Mouse (Mus musculus) G1E (cell line): ENCODE data around the gene Galns. TPM values are rescaled to one million over a fixed set of nuclear protein-coding genes. Genes with fewer than 3 reads are reported as not detected.

Source experiments
- ATAC-seq: 2 replicates; pipeline ENCODE4 v1.8.0; 2016; ENCODE audit warnings: mild to moderate bottlenecking; ENCODE audit not compliant: insufficient number of reproducible peaks, poor library complexity, low FRiP score, severe bottlenecking; ENCODE audit errors: extremely low read depth
- DNase-seq: peaks from one replicate; pipeline ENCODE4 v3.0.0; 2012; ENCODE audit warnings: low spot score
- H3K27me3 ChIP-seq: 2 replicates; pipeline ENCODE4 v1.6.1; 2012; ENCODE audit warnings: mild to moderate bottlenecking, low read length, inconsistent platforms; ENCODE audit not compliant: insufficient read depth
- H3K36me3 ChIP-seq: replicated peaks from 2 replicates; pipeline ENCODE3; 2012; ENCODE audit warnings: mild to moderate bottlenecking, inconsistent platforms
- H3K4me1 ChIP-seq: 2 replicates; pipeline ENCODE4 v1.6.1; 2012; ENCODE audit warnings: low read depth, low read length, inconsistent platforms, mixed read lengths; ENCODE audit not compliant: insufficient read depth
- H3K4me3 ChIP-seq: 2 replicates; pipeline ENCODE4 v1.5.1; 2012; ENCODE audit warnings: low read depth, mild to moderate bottlenecking, inconsistent platforms, low read length, moderate library complexity, mixed read lengths
- H3K9me3 ChIP-seq: replicated peaks from 2 replicates; pipeline ENCODE4 v1.6.1; 2012; ENCODE audit warnings: inconsistent platforms
- CTCF ChIP-seq: IDR thresholded peaks from 2 replicates; pipeline ENCODE4 v1.5.1; 2012; ENCODE audit warnings: low read depth, low read length, inconsistent platforms, mixed read lengths
- GATA1 ChIP-seq: IDR thresholded peaks from 2 replicates; pipeline ENCODE4 v1.6.1; 2012; ENCODE audit warnings: borderline replicate concordance, low read length, inconsistent platforms, mixed read lengths
- GATA2 ChIP-seq: IDR thresholded peaks from 2 replicates; pipeline ENCODE4 v1.6.1; 2012; ENCODE audit warnings: low read depth, low read length, inconsistent platforms, borderline replicate concordance
- POLR2AphosphoS5 ChIP-seq: IDR thresholded peaks from 2 replicates; pipeline ENCODE4 v1.6.1; 2012; ENCODE audit warnings: low read depth, low read length, inconsistent platforms; ENCODE audit not compliant: insufficient replicate concordance
- TAL1 ChIP-seq: conservative IDR thresholded peaks from 2 replicates; pipeline ENCODE4 v1.6.1; 2012; ENCODE audit warnings: low read depth, low read length, inconsistent platforms, mixed read lengths
- polyA plus RNA-seq: library from polyadenylated mRNA; stranded (reverse); fragments of >175 nt; gene quantifications from 2 replicates; pipeline ENCODE4 v1.2.3, GENCODE M21; 2012
- total RNA-seq, 2 experiments: library from RNA; stranded (forward) in 1 of 2; stranded (reverse) in 1 of 2; fragments of 200-1000 nt in 1 of 2; fragments of >200 nt in 1 of 2; fragmentation: Nextera tagmentation in 1 of 2; gene quantifications; 2 replicates each; pipeline ENCODE4 v1.2.3; 2014 to 2017

Gene Galns
- total and polyA plus RNA-seq, 3 experiments = 3.0 to 7.9 (median 6.0) TPM

GRCm38 (mm10) chr8:122537812-122538211, 73.5 kb downstream of the Galns start:
- DNase-seq = peak; percentile 84
- ATAC-seq = peak; percentile 87
- peaks cover 84% of the 10 kb centered on the region for H3K4me1 ChIP-seq
- peak overlapping the region; percentile 61; the same call in 1 of the 2 replicates for H3K4me3 ChIP-seq
- no peak for TF ChIP-seq CTCF
- no peak for TF ChIP-seq POLR2AphosphoS5
- TF ChIP-seq TAL1 = peak; percentile 99
- H3K27me3 ChIP-seq = no peaks in the 10 kb centered on the region
- H3K36me3 ChIP-seq = peaks cover 71% of the 10 kb centered on the region
- H3K9me3 ChIP-seq = peaks cover 11% of the 10 kb centered on the region

DNA sequence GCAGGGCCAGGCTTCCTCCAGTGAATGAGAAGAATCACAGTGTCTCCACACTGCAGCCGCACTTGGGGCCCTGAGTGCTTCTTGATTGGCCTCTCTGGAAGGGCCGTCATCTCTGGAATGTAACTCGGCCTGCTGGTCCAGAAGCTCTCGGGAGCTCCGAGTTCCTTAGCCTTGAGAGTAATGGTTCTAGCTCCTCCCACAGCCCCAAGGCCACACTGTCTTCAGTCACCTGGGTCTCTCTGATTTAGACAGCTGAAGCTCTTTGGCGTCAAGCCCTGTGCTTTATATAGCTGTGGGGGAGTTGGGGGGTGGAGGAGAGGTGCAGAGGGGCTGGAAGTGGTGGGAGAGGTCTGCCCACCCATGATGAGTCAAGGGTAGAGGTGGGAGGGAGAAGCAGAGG, 74.2 kb downstream of the Galns start:
- H3K4me3 ChIP-seq = peak overlapping the region; percentile 61; the same call in 1 of the 2 replicates
- H3K36me3 ChIP-seq = peaks cover 71% of the 10 kb centered on the region
- ATAC-seq (no peak), DNase-seq (no peak)
- peaks cover 84% of the 10 kb centered on the region for H3K4me1 ChIP-seq
- TF ChIP-seq CTCF (no peak), GATA2 (no peak), TAL1 (no peak), POLR2AphosphoS5 (no peak), GATA1 (no peak)
- H3K27me3 ChIP-seq = no peaks in the 10 kb centered on the region
- H3K9me3 ChIP-seq = peaks cover 11% of the 10 kb centered on the region

GRCm38 (mm10) chr8:122531312-122531711, 80.0 kb downstream of the Galns start:
- no peak for TF ChIP-seq CTCF
- TF ChIP-seq POLR2AphosphoS5 = no peak
- TF ChIP-seq TAL1 = no peak
- no peak for TF ChIP-seq GATA2
- no peak for TF ChIP-seq GATA1
- Histone ChIP-seq H3K4me3 (no peak overlapping the region), H3K4me1 (peaks cover 79% of the 10 kb centered on the region), H3K27me3 (no peaks in the 10 kb centered on the region), H3K9me3 (peaks cover 3% of the 10 kb centered on the region; the same call in 1 of the 2 replicates), H3K36me3 (peaks cover 84% of the 10 kb centered on the region)
- no peak for DNase-seq
- no peak for ATAC-seq

DNA sequence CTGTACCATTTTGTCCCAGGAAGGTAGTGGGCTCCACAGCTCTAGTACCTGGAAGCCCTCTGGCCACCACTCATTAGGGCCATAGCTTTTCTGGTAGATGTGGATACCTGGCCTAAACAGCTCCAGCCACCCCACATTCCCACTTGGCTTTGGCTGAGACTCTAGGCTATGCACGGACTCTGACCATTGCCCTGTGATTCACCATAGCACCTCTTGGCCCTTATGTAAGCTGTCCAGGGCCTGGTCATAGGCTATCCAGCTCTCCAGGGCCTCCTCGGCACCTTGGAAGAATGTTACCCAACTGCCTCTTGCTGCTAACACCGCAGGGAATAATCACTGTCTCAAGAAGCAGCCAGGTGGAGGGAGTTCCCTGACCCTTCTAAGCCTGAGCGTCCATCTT, 82.1 kb downstream of the Galns start:
- no peak for DNase-seq
- no peak for TF ChIP-seq GATA2
- no peak for TF ChIP-seq POLR2AphosphoS5
- no peak for TF ChIP-seq GATA1
- no peak for TF ChIP-seq TAL1
- TF ChIP-seq CTCF = no peak
- no peak for ATAC-seq
- H3K9me3 ChIP-seq = peaks cover 3% of the 10 kb centered on the region; the same call in 1 of the 2 replicates
- no peaks in the 10 kb centered on the region for H3K27me3 ChIP-seq
- H3K4me1 ChIP-seq = peaks cover 85% of the 10 kb centered on the region
- peaks cover 96% of the 10 kb centered on the region for H3K36me3 ChIP-seq
- no peak overlapping the region for H3K4me3 ChIP-seq

Other genes starting within 250 kb of the Galns start
- 40.3 and 45.8 TPM in 2 replicates for gene Zc3h18, start 234.9 kb downstream of the Galns start, total RNA-seq (2014; fragmentation: Nextera tagmentation)
- gene Zc3h18, start 234.9 kb downstream of the Galns start, total RNA-seq (2017) = 52.7 and 58.4 TPM in 2 replicates
- 134 and 143 TPM in 2 replicates for gene Zc3h18, start 234.9 kb downstream of the Galns start, polyA plus RNA-seq
- not detected in 2 replicates for gene Il17c, start 189.4 kb downstream of the Galns start, total RNA-seq (2014; fragmentation: Nextera tagmentation)
- gene Il17c, start 189.4 kb downstream of the Galns start, total RNA-seq (2017) = not detected in 2 replicates
- not detected in 2 replicates for gene Il17c, start 189.4 kb downstream of the Galns start, polyA plus RNA-seq
- gene Cyba, start 178.5 kb downstream of the Galns start, total RNA-seq (2014; fragmentation: Nextera tagmentation) = 93.6 and 103 TPM in 2 replicates
- gene Cyba, start 178.5 kb downstream of the Galns start, total RNA-seq (2017) = 57.2 and 69.2 TPM in 2 replicates
- gene Cyba, start 178.5 kb downstream of the Galns start, polyA plus RNA-seq = 368 and 426 TPM in 2 replicates
- 3.1 and 4.5 TPM in 2 replicates for gene Mvd, start 168.0 kb downstream of the Galns start, total RNA-seq (2014; fragmentation: Nextera tagmentation)
- gene Mvd, start 168.0 kb downstream of the Galns start, total RNA-seq (2017) = 33.3 and 38.6 TPM in 2 replicates
- gene Mvd, start 168.0 kb downstream of the Galns start, polyA plus RNA-seq = 25.8 and 26.4 TPM in 2 replicates
- not detected in 2 replicates for gene Snai3, start 150.7 kb downstream of the Galns start, total RNA-seq (2014; fragmentation: Nextera tagmentation)
- not detected in 2 replicates for gene Snai3, start 150.7 kb downstream of the Galns start, total RNA-seq (2017)
- gene Snai3, start 150.7 kb downstream of the Galns start, polyA plus RNA-seq = not detected in 2 replicates
- gene Rnf166, start 135.4 kb downstream of the Galns start, total RNA-seq (2014; fragmentation: Nextera tagmentation) = 28.0 and 45.3 TPM in 2 replicates
- 18.6 and 29.4 TPM in 2 replicates for gene Rnf166, start 135.4 kb downstream of the Galns start, total RNA-seq (2017)
- gene Rnf166, start 135.4 kb downstream of the Galns start, polyA plus RNA-seq = 29.5 and 33.3 TPM in 2 replicates
- 10.9 and 18.3 TPM in 2 replicates for gene Ctu2, start 135.3 kb downstream of the Galns start, total RNA-seq (2014; fragmentation: Nextera tagmentation)
- gene Ctu2, start 135.3 kb downstream of the Galns start, total RNA-seq (2017) = 8.8 and 10.9 TPM in 2 replicates
- gene Ctu2, start 135.3 kb downstream of the Galns start, polyA plus RNA-seq = 19.4 and 25.7 TPM in 2 replicates
- 77.0 and 95.3 TPM in 2 replicates for gene Piezo1, start 60.1 kb downstream of the Galns start, total RNA-seq (2014; fragmentation: Nextera tagmentation)
- gene Piezo1, start 60.1 kb downstream of the Galns start, total RNA-seq (2017) = 24.9 and 26.0 TPM in 2 replicates
- gene Piezo1, start 60.1 kb downstream of the Galns start, polyA plus RNA-seq = 69.6 and 79.4 TPM in 2 replicates
- 70.8 and 71.7 TPM in 2 replicates for gene Cdt1, start 43.4 kb downstream of the Galns start, total RNA-seq (2014; fragmentation: Nextera tagmentation)
- 46.9 and 49.9 TPM in 2 replicates for gene Cdt1, start 43.4 kb downstream of the Galns start, total RNA-seq (2017)
- gene Cdt1, start 43.4 kb downstream of the Galns start, polyA plus RNA-seq = 375 and 441 TPM in 2 replicates
- gene Aprt, start 34.6 kb downstream of the Galns start, total RNA-seq (2014; fragmentation: Nextera tagmentation) = 110 and 112 TPM in 2 replicates
- 100.0 and 146 TPM in 2 replicates for gene Aprt, start 34.6 kb downstream of the Galns start, total RNA-seq (2017)
- gene Aprt, start 34.6 kb downstream of the Galns start, polyA plus RNA-seq = 207 and 389 TPM in 2 replicates
- gene Trappc2l, start 177 bp upstream of the Galns start, total RNA-seq (2014; fragmentation: Nextera tagmentation) = 19.5 and 31.8 TPM in 2 replicates
- gene Trappc2l, start 177 bp upstream of the Galns start, total RNA-seq (2017) = 32.2 and 40.4 TPM in 2 replicates
- gene Trappc2l, start 177 bp upstream of the Galns start, polyA plus RNA-seq = 0.43 and 0.75 TPM in 2 replicates
- not detected in 2 replicates for gene Pabpn1l, start 11.3 kb upstream of the Galns start, total RNA-seq (2014; fragmentation: Nextera tagmentation)
- 0.11 TPM in 1 of 2 replicates, not detected in the other for gene Pabpn1l, start 11.3 kb upstream of the Galns start, total RNA-seq (2017)
- not detected in 2 replicates for gene Pabpn1l, start 11.3 kb upstream of the Galns start, polyA plus RNA-seq
- 99.0 and 106 TPM in 2 replicates for gene Cbfa2t3, start 87.6 kb upstream of the Galns start, total RNA-seq (2014; fragmentation: Nextera tagmentation)
- 18.8 and 19.9 TPM in 2 replicates for gene Cbfa2t3, start 87.6 kb upstream of the Galns start, total RNA-seq (2017)
- 287 TPM in 2 replicates for gene Cbfa2t3, start 87.6 kb upstream of the Galns start, polyA plus RNA-seq
- gene Acsf3, start 164.0 kb upstream of the Galns start, total RNA-seq (2014; fragmentation: Nextera tagmentation) = not detected in 2 replicates
- gene Acsf3, start 164.0 kb upstream of the Galns start, total RNA-seq (2017) = 0.41 and 0.49 TPM in 2 replicates
- gene Acsf3, start 164.0 kb upstream of the Galns start, polyA plus RNA-seq = 0.63 and 0.74 TPM in 2 replicates
- not detected in 2 replicates for gene Cdh15, start 236.5 kb upstream of the Galns start, total RNA-seq (2014; fragmentation: Nextera tagmentation)
- not detected in 2 replicates for gene Cdh15, start 236.5 kb upstream of the Galns start, total RNA-seq (2017)
- not detected in 2 replicates for gene Cdh15, start 236.5 kb upstream of the Galns start, polyA plus RNA-seq